Mouse (Mus musculus): ENCODE data around the gene Aicda.

- no peak for TF ChIP-seq POLR2A (IDR thresholded peaks at IDR 0.05; ENCODE audit: low read depth, low read length)
- TF ChIP-seq CTCF (IDR thresholded peaks at IDR 0.05; ENCODE audit: extremely low read depth, insufficient read length, insufficient replicate concordance, low read depth, low read length) = no peak
Measured at GRCm38 (mm10) chr6:122579086-122579485, 25.5 kb downstream of the Aicda start.
